In the genomic region with DNA sequence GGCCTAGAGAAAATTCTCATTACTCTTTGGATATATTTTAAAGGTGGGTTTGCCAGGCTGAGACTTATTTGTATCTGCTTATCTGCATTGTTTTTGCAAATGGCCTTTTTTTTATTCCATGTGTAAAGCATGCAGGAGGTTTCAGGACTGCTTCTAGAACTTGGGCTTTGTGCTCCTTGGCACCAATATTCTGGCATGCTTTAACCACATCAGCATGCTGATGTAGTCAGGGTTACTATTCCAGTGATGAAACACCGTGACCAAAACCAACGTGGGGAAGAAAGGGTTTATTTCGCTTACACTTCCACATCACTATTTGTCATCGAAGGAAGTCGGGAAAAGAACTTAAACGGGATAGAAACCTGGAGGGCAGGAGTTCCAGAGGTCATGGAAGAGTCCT, we compare ENCODE assay signal across 32 mouse cellular contexts. TPM values are rescaled to one million over a fixed set of nuclear protein-coding genes. Genes with fewer than 3 reads are reported as not detected.
"Had no signal": no experiment of that assay in that cellular context is flagged by ENCODE, and none has a peak within 500 bp of the region (broad histone marks: within the 10 kb centered on the region; RNA-seq: fewer than 3 reads in every experiment).

No protein-coding gene starts in this region.

- H3K27ac ChIP-seq: limb, embryonic 10.5 days; limb, embryonic 12.5 days; limb, embryonic 13.5 days; limb, embryonic 15.5 days; liver, embryonic 12.5 days; liver, embryonic 13.5 days; liver, embryonic 14.5 days; liver, embryonic 15.5 days; lung, embryonic 15.5 days; macrophage; midbrain, embryonic 10.5 days; midbrain, embryonic 12.5 days; midbrain, embryonic 13.5 days; midbrain, embryonic 15.5 days; neural tube, embryonic 12.5 days had no signal

- H3K36me3 ChIP-seq: limb, embryonic 10.5 days; limb, embryonic 12.5 days; limb, embryonic 13.5 days; limb, embryonic 15.5 days; liver, embryonic 12.5 days; liver, embryonic 13.5 days; liver, embryonic 15.5 days; lung, embryonic 15.5 days; midbrain, embryonic 10.5 days; midbrain, embryonic 12.5 days; midbrain, embryonic 13.5 days; midbrain, embryonic 15.5 days; neural tube, embryonic 12.5 days had no signal

- H3K27me3 ChIP-seq: limb, embryonic 12.5 days; limb, embryonic 13.5 days; limb, embryonic 15.5 days; lung, embryonic 15.5 days; midbrain, embryonic 12.5 days; midbrain, embryonic 13.5 days; midbrain, embryonic 15.5 days; neural tube, embryonic 12.5 days had no signal

- H3K4me2 ChIP-seq: limb, embryonic 12.5 days; limb, embryonic 13.5 days; limb, embryonic 15.5 days; liver, embryonic 11.5 days; liver, embryonic 12.5 days; liver, embryonic 13.5 days; liver, embryonic 15.5 days; lung, embryonic 14.5 days; lung, embryonic 15.5 days; midbrain, embryonic 11.5 days; midbrain, embryonic 12.5 days; midbrain, embryonic 13.5 days; midbrain, embryonic 15.5 days; neural tube, embryonic 12.5 days had no signal

- H3K9me3 ChIP-seq: limb, embryonic 10.5 days; limb, embryonic 12.5 days; limb, embryonic 13.5 days; limb, embryonic 15.5 days; liver, embryonic 12.5 days; liver, embryonic 13.5 days; liver, embryonic 15.5 days; lung, embryonic 15.5 days; megakaryocyte, embryonic 14.5 days; midbrain, embryonic 10.5 days; midbrain, embryonic 12.5 days; midbrain, embryonic 13.5 days; midbrain, embryonic 15.5 days; neural tube, embryonic 12.5 days had no signal

- ATAC-seq: liver, embryonic 12.5 days; lung, postnatal 0 days; midbrain, embryonic 13.5 days; midbrain, embryonic 15.5 days; midbrain, embryonic 16.5 days had no signal

- H3K4me3 ChIP-seq: limb, embryonic 10.5 days; limb, embryonic 12.5 days; limb, embryonic 13.5 days; limb, embryonic 15.5 days; liver, embryonic 12.5 days; liver, embryonic 13.5 days; liver, embryonic 15.5 days; lung, embryonic 15.5 days; megakaryocyte, embryonic 14.5 days; midbrain, embryonic 10.5 days; midbrain, embryonic 12.5 days; midbrain, embryonic 13.5 days; midbrain, embryonic 15.5 days; myocyte; neural tube, embryonic 12.5 days had no signal

- DNase-seq: left cerebral cortex, postnatal 4 days; liver; liver, embryonic 13.5 days; lung, adult 18-20 months; lung, adult 2 months; lung, embryonic 14.5 days; lung, postnatal 10 days; lung, postnatal 14 days; lung, postnatal 36 days; lung, postnatal 4 days; midbrain, embryonic 14.5 days had no signal

- H3K9ac ChIP-seq: limb, embryonic 12.5 days; limb, embryonic 13.5 days; limb, embryonic 15.5 days; liver, embryonic 12.5 days; liver, embryonic 13.5 days; liver, embryonic 14.5 days; liver, embryonic 15.5 days; lung, embryonic 14.5 days; lung, embryonic 15.5 days; midbrain, embryonic 12.5 days; midbrain, embryonic 13.5 days; midbrain, embryonic 15.5 days; neural tube, embryonic 12.5 days had no signal

- H3K4me1 ChIP-seq: liver, embryonic 12.5 days; liver, embryonic 13.5 days had no signal

RNA-seq across cellular contexts. Expression of gene Abcc3, which starts 8.2 kb away (rescaled TPM):
- total RNA-seq: megakaryocyte-erythroid progenitor cell, adult 5-6 weeks had no signal
- polyA plus RNA-seq: myocyte had no signal
